Mouse (Mus musculus) monocyte, adult 2 months (primary cell): Measurements from ENCODE around the gene Abhd14a.

ENCODE experiments used
- DNase-seq, 2 experiments: peaks; one replicate each; pipeline ENCODE4 v3.0.0; 2022; ENCODE audit warnings: low spot score in 2 of 2, low read depth in 1 of 2

Abhd14a gene

DNA sequence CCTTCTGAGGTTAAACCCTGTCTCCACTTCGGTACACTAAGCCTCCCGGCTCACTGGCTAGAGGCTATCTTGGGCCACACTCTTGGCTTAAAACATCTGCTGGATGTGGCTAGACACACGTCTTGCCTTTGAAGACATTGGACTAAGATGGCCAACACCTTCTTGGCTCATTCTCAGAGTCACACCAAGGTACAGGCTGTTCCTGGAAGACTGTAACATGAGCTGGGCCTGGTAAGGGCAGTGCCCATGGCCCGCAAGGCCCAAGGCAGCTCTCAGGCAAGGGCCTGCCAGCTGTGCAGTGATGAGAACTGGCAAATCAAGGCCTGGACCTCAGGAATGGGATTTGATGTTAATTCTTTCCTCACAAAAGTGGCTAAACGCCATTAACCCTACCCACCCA, 33.9 kb downstream of the Abhd14a start:
- no peak for DNase-seq

DNA sequence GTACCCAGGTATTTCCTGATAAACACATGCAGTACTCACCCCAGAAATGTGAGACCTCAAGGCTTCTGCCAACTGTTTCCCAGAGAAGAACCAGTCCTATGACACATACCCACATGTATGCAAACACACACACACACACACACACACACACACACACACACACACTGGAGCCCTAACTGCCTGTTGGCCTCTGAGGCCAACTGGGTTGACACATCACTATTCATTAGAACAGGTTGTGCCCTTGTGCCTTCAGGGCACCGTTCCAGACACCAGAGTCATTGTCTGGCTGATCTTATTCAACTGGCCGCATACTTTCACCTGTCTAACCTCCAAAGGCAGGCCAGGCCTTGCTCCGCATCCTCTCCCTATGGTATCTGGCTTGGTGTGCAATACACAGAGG, 35.3 kb downstream of the Abhd14a start:
- DNase-seq = no peak

DNA sequence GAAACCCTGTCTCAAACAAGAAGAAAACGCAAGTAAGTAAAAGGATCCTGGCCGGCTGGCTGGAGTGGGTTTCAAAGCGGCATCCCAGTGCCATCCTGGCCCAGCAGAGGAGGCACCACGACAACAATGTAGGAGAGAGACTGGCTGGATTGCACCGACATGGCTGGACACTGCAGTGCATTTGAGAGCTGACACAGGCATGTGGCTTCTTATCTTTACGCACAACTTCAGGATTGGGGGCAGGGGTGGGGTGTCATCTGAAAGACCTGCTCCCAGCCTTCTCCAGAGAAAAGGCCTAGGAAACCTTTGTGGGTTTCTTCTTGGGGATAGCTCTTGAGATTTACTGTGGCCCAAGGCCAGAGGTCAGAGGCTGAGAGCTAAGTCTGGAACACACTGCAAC, 35.7 kb downstream of the Abhd14a start:
- no peak for DNase-seq

DNA sequence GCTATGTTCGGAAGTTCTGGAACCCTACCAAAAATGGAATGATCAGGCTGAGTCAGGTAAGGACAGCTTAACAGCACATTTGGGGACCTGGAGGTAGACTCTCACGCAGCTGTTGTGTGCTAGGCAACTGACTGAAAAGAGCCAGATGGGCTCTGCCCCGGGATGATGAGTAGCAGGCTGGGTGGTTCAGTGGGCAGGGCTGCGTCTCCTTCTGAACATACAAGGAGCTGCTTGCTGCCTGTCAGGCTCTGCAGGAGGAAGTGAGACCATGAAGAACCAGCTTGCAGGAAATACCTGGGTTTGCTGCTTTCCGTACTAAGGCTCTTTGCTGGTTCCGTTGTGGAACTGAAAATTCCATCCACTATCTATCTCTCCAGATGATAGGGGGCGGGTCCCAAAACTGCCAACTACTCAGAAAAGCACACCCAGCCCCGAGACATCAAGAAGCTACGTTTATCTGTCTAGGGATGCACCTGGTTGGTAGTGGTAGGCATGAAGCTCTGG, 36.3 kb downstream of the Abhd14a start:
- DNase-seq = no peak

DNA sequence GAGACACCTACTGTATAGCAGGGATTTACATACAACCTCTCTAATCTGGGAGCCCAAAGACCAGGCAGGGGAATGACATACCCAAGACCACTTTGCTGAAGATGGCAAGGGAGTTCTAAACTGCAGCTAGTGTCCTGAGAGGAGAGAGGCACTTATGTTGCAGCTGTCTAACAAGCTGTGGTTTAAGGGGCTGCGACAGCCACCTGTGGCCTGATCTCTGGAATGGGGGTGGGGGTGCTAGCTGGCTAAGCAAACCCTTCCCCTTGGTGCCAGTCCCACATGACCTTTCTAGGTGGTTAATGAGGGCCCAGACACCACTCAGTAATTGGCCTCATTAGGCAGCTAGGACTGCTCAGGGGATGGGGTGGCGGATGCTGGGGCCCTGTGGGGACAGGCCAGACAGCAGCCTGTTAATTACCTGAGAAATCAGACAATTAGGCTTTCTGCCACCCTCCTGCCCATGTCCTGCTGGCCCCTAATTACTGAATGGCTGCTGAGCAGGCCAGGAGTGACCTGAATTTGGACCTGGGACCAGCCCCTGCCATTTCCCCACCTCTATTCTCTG, 37.3 kb downstream of the Abhd14a start:
- no peak for DNase-seq

DNA sequence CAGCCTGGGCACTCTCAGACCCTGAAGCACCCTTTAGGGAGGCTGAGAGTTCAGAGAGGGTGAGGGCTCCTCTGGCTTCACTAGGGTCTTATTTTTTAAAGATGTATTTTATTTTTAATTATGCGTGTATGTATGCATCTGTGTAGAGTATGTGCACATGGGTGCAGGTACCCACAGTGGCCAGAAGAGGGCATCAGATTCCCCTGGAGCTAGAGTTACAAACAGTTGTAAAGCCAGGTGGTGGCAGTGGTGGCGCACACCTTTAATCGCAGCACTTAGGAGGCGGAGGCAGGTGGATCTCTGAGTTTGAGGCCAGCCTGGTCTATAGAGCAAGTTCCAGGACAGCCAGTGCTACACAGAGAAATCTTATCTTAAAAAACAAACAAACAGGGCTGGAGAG, 38.4 kb downstream of the Abhd14a start:
- no peak for DNase-seq

DNA sequence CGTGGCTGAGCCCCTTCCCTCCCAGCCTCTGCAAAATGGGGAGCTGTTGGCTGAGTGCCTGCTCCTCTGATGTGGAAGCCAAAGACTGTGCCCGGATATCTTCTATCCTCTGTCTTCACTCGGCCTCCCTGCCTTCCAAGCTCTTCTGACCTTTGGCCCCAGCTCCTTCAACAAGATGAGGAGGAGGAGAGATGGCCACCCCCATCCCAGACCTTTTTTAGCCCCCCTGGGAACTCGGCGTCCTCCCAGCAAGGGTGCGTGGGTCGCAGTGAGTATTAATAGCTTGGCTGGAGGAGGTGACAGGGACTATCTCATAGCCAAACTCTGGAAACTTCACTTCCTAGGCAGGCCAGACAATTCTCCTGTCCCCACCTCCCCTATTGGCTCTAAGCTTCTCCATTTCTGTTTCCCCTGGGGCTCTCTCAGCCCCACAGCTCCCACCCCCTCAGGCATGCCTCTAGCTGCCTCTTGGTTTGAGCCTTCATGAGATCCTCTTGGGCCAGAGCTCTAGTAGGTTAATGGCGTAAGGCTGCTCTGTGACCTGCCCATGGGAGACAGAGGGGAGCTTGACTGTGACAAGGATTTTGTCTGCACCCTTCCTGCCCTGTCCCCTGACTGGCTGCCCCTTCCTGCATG, 40.9 kb downstream of the Abhd14a start:
- no peak for DNase-seq

DNA sequence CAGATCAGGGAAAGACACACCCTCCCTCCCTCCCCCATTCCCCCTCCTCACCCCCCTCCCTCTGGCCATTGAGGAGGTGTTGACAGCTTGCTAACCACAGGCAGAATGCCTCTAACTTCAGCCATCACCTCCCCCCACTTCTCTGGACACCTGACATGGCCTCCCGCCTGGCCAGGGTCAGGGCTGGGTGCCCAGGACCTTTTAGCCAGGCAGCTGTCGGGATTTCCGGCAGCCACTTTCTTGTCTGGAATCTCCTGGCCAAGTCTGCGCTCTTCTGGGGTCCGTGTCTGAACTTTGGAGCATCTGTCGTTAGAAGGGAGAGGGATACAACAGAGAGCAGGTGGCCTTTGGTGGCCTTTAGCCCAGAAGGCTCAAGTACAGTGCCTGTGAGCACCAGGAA, 42.2 kb downstream of the Abhd14a start:
- DNase-seq = no peak

DNA sequence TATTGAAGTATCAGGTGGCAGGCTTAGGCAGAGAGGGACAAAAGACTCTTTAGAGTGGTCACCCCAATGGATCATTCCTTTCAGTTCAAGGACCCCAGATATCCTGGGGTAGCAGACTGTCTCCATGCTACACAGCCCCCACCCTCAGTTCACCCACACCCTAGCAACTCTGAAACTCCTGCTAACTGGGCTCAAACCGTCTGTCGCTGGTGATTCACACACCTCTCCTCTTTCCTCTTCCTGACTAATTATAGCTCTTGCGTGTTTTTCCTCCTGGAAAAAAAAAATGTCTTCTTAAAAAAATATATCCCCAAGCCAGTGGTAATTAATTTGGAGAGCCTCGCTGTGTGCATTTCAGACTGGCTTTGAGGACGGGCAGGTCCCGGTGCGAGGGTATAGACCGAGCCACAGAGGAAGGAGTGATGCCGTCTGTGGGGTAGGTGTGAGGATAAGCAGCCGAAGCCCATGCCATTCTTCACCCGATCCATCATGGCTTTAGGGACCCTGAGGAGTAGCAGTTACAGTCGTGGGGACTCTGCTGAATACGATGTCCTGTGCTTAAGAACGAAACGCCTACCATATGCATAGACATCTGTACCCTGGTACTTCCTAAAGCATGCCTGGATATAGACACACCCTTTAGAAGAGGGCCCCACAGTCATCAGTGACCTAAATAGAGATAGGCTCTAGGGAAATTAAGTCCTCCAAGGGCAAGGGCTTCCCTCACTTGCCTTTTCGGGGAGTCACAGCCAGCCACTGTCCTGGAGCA, 44.7 kb downstream of the Abhd14a start:
- DNase-seq = no peak

DNA sequence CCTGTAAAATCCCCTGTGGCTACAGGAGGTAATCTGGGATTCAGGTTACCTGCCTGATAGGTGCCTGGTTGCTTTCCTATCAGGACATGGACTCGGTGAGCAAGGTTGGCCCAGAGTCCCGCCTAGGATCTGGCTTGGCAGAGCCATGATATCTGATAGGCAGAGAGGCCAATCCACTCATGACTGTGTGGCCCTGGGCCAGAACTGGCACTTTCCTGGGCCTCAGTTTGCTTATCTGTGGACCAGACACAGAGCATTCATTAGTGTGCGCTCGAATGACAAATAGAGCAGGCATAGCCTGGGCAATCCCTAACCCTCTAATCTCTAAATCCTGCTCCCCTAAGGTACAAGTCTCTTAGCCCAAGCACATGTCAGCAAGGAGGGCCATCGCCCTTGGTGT, 45.3 kb downstream of the Abhd14a start:
- DNase-seq = no peak

DNA sequence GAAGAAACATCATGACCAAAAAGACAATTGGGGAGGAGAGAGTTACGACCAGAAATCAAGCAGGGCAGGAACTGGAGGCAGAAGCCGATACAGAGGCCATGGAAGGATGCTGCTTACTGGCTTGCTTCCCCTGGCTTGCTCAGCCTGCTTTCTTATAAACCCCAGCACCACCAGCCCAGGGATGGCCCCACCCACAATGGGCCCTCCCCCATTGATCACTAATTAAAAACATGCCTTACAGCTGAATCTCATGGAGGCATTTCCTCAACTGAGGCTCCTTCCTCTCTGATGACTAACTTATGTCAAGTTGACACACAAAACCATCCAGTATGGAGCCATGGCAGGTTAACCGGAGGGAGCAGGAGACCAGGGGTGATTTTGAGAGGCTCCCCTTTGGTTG, 47.7 kb downstream of the Abhd14a start:
- no peak for DNase-seq

DNA sequence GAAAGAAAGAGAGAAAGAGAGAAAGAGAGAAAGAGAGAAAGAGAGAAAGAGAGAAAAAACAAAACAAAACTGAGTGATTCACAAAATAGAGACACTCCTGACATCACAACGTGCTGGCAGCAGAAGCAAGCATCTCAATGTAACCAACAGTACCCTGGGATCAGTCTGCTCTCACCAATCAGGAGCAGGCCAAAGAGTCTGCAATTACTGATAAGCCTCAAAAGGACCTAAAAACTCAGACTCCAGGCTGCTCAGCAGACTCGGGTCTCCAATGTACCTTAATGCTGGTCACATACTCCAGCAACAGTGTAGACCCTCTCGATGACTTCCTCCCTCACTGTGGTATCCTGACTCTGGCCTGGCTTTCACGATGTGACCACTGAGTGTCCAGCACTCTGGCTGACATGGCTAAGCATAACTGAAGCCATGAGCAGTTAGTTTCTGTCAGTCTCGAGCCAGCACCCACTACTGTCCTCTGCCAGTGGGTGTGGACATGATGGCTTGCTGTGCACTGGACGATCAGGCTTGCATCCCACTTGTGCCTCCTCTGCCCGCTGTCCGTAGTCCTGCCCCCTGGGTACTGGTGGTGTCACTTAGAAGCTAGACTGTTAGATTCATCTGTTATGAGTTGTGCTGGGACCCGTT, 48.7 kb downstream of the Abhd14a start:
- no peak for DNase-seq

DNA sequence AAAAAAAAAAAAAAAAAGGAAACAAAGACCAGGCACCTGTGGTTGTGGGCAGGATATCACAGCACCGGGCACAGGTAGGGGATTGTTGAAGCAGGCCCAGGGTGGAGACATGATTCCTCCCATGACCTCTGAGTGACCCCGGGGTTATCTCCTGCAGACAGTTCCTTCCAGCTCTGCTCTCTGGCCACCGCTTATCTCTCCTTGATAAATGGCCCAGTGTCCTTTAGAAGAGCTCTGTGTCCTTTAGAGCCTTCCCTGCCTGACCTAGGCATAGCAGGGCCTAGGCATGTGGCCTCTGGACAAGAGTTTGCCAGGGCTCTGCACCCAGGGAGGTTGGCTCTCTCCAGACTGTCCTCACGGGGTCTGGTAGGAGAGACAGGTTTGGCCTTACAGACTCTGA, 49.7 kb downstream of the Abhd14a start:
- no peak for DNase-seq

DNA sequence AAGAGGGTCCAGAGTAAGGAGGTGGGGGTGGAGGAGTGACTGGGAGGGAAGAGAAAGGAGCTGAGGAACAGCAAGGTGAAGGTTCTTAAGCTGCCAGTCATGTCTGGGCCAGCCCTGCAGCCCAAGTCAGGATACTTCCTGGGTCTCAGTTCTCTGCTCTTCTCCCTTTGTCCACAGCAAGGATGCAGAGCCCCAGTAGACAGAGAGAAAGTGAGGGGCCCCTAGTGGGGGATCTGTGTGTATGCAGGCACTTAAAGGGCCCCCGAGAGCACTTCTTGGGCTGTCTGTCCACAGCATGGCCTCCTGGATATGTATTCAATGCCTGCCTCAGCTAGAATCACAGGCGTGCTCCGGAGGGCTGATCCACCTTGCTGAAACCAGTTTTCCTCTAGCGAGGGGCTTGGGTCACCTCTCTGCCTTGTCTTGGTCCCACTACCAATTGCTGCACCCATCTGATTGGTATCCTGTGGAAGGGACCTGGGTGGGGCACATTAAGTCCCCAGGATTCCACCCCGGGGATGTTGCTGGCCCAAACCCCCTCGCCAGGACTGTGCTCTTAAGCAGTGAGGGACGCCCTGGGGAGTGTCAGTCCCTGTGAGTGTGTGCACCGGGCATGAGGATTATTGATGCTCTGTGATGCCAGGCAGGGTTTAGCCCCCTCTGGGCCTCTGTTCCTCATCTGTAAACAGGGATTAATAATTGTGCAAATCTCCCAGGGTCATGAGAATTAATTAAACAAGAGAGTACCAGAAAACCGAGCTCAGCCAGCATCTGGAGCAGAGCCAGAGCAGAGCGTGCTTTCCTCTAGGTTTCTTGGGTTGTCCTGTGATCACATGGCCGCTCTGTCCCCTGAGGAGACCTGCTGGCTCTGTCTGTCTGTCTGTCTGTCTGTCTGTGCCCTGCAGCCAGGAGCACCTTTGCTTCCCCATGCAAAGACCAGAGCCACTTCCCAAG, 52.6 kb downstream of the Abhd14a start:
- no peak for DNase-seq

DNA sequence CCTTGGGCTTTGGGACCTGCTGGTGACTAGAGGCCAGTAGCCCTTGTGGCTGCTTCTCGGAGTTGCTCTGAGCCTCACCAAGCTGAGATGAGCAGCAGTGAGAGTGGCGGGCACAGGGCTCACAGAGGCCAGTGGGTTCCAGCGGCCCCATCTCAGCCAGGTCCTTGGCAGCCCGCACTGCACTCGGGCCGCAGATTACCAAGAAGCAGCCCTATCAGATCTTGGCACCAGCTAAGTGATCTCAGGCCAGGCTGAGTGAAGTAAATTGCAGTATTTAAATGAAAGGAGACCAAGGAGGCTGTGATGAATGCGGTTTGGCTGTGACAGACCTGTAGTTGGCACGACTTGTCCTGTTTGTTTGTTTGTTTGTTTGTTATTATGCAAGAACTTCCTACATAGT, 53.9 kb downstream of the Abhd14a start:
- no peak for DNase-seq

DNA sequence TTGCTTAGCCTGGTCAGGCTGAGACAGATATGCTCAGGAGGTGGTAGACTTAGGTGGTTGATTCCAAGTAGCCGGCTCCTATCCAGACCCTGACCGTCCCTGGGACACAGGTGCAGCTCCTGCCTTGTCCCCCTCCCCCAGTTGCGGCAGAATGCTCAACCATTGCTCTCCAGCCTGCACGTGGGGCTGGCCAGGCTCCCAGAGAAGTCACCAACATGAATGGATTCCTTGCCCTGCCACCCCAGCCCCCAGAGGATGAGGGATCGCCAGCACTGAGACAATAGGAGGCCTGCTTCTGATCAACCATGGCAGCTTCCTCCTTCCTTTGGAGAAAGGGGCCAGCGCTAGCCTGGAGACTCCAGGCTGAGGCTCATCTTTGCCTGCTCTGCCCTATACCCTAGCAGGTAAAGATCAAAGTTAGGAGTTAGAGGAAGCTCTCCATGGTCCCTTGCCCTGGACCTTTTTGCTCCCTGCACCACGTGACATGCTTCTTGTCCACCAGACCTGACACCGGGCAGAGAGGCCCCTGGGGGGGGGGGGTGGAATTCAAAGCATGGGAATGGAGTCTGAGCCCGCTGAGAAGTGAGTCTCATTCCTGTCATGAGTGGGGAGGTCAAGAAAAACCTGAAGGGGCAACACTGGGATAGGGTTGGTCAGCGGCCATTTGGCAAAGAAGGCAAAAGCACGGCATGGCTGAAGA, 54.5 kb downstream of the Abhd14a start:
- no peak for DNase-seq
